Mouse (Mus musculus) common myeloid progenitor, adult 5-6 weeks (primary cell): ENCODE results near the gene Nlrp9a. TPM values are rescaled to one million over a fixed set of nuclear protein-coding genes. Genes with fewer than 3 reads are reported as not detected.
"Not testable (repeated sequence)": the region's sequence is repeated elsewhere in the genome, so short reads cannot be mapped to it uniquely, and the experiment has no call there.

Experiments used
- ATAC-seq: replicated peaks from 2 replicates; pipeline ENCODE4 v1.8.0; 2016; ENCODE audit warnings: low read depth, mild to moderate bottlenecking, moderate TSS enrichment, inconsistent platforms; ENCODE audit not compliant: poor library complexity, severe bottlenecking
- total RNA-seq: library from RNA; stranded (forward); fragments of 200-1000, 187-1606 nt; gene quantifications from 2 replicates; pipeline ENCODE4 v1.2.3, GENCODE M21; 2017

Nlrp9a gene
- not detected in 2 replicates for total RNA-seq

- not testable (repeated sequence) for ATAC-seq
Observed at GRCm38 (mm10) chr7:26534723-26535122, at the start of gene Nlrp9a. Gene Nlrp9a (plus strand): TSS chr7:26535023.

- not testable (repeated sequence) for ATAC-seq
Observed at GRCm38 (mm10) chr7:26489514-26489913, 45.3 kb upstream of the Nlrp9a start.

DNA sequence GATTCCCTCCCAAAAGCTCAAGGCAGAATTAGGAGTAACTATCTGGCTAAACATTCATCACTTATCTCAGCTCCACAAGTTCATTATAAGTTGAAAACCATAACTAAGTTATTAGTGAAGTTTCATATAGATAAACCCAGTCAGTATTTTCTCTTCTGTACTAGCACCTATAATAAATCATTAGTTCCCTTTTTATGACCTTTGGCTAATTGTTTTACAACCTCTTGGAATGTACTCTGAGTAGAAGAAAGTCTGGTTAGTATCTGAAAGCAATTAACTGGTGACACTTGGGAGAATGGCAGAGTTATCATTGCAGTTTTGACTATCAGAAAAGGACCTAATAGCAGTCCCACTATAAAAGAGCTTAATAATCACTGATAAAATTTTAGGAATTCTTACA, 54.3 kb downstream of the Nlrp9a start:
- ATAC-seq = no peak

DNA sequence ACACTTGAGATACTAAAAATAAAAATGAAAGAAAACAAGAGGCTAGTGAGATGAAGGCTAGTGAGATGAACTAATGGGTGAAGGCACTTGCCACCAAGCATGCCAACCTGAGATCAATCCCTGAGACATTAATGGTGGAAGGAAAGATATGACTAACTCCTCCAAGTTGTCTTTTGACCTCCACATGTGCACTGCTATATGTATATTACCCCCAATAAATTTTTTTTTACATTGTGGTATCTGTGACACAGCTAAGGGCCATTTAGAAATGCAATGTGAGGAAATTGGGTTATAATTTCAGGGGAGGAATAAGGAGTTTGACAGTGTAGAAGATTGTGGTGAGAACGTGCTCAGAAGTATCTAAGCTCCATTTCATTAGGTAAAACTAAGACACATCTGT, 55.0 kb downstream of the Nlrp9a start:
- no peak for ATAC-seq

DNA sequence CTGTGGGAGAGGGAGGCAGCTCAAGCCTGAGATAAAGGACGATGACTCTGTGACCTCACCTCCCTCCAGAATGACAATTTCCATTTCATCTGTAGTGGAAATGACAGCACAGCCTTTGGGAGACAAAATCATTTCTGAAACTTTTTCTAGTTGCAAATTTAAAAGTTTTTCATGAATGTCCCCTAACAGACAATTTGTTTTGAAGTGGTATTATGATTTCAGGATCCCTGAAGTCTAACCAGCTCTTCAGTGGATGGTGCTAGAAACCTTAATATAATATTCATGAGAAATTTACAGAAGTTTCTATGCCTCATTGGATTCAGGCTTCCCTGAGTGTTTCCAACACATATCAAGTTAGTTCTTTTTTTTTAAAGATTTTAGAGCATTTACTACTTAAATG, 83.5 kb downstream of the Nlrp9a start, which contains the start of gene Vmn1r185:
Gene Vmn1r185, minus strand, starts transcription at position 101 of the 400 bp plus-strand sequence.
- not testable (repeated sequence) for ATAC-seq

Other genes with a start within 250 kb of the Nlrp9a start
- gene Cyp2a4, start 227.9 kb upstream of the Nlrp9a start, total RNA-seq = not detected in 2 replicates
- not detected in 2 replicates for gene Nlrp9c, start 131.3 kb upstream of the Nlrp9a start, total RNA-seq
- gene Nlrp4a, start 99.9 kb upstream of the Nlrp9a start, total RNA-seq = not detected in 2 replicates
- gene Vmn1r185, start 83.4 kb downstream of the Nlrp9a start, total RNA-seq = not detected in 2 replicates
- gene Cyp2b23, start 151.4 kb downstream of the Nlrp9a start, total RNA-seq = not detected in 2 replicates
- not detected in 2 replicates for gene Cyp2b19, start 222.1 kb downstream of the Nlrp9a start, total RNA-seq